Mouse (Mus musculus) MEL (cell line): ENCODE data around the gene Scn2b.

Experiments
- CHD2 ChIP-seq: IDR thresholded peaks from 2 replicates; pipeline ENCODE4 v1.6.1; 2011; ENCODE audit warnings: low read length, improper control_type of control experiment
- CTCF ChIP-seq, 3 experiments: IDR thresholded peaks in 2 of 3; conservative IDR thresholded peaks in 1 of 3; 2 replicates each; pipeline ENCODE4 v1.5.1; 2011 to 2012; ENCODE audit warnings: low read length in 3 of 3, low read depth in 2 of 3, mild to moderate bottlenecking in 2 of 3, improper control_type of control experiment in 1 of 3, inconsistent platforms in 1 of 3, mixed read lengths in 1 of 3, moderate library complexity in 1 of 3; ENCODE audit not compliant: control insufficient read depth in 1 of 3, insufficient read depth in 1 of 3, poor library complexity in 1 of 3, severe bottlenecking in 1 of 3
- JUND ChIP-seq: IDR thresholded peaks from 2 replicates; pipeline ENCODE4 v1.6.1; 2011; ENCODE audit warnings: low read depth, mild to moderate bottlenecking, improper control_type of control experiment, low read length
- MXI1 ChIP-seq: IDR thresholded peaks from 2 replicates; pipeline ENCODE4 v1.6.1; 2011; ENCODE audit warnings: mild to moderate bottlenecking, low read depth, low read length, improper control_type of control experiment
- NRF1 ChIP-seq: IDR thresholded peaks from 2 replicates; pipeline ENCODE4 v1.6.1; 2014; ENCODE audit warnings: low read depth, mild to moderate bottlenecking, inconsistent platforms, low read length, improper control_type of control experiment, moderate library complexity; ENCODE audit not compliant: poor library complexity, insufficient read depth, severe bottlenecking
- POLR2A ChIP-seq, 2 experiments: IDR thresholded peaks; 2 replicates each; pipeline ENCODE4 v1.6.1; 2011 to 2012; ENCODE audit warnings: low read length in 2 of 2, mild to moderate bottlenecking in 2 of 2, control low read depth in 1 of 2, improper control_type of control experiment in 1 of 2, low read depth in 1 of 2, moderate library complexity in 1 of 2; ENCODE audit not compliant: control insufficient read depth in 1 of 2, insufficient read depth in 1 of 2, poor library complexity in 1 of 2
- POLR2AphosphoS5 ChIP-seq: IDR thresholded peaks from 2 replicates; pipeline ENCODE4 v1.6.1; 2012; ENCODE audit warnings: low read depth, borderline replicate concordance, mild to moderate bottlenecking, inconsistent platforms, low read length, moderate library complexity, mixed read lengths
- TCF12 ChIP-seq: IDR thresholded peaks from 2 replicates; pipeline ENCODE4 v1.6.1; 2014; ENCODE audit warnings: low read depth, mild to moderate bottlenecking, inconsistent platforms, low read length, improper control_type of control experiment, moderate library complexity
- USF2 ChIP-seq, 2 experiments: IDR thresholded peaks; 2 replicates each; pipeline ENCODE4 v1.6.1; 2011 to 2012; ENCODE audit warnings: improper control_type of control experiment in 2 of 2, low read length in 2 of 2, borderline replicate concordance in 1 of 2, inconsistent platforms in 1 of 2, low read depth in 1 of 2, mild to moderate bottlenecking in 1 of 2; ENCODE audit not compliant: insufficient read depth in 1 of 2
- ZKSCAN1 ChIP-seq: IDR thresholded peaks from 2 replicates; pipeline ENCODE4 v1.6.1; 2012; ENCODE audit warnings: low read depth, mild to moderate bottlenecking, inconsistent platforms, low read length, improper control_type of control experiment, moderate library complexity

- peak; percentile 39 to 90 (median 82) for TF ChIP-seq CTCF (IDR thresholded peaks at IDR 0.05 in 2 of 3, conservative IDR thresholded peaks at IDR 0.05 in 1 of 3; ENCODE audit: control insufficient read depth in 1 of 3, insufficient read depth in 1 of 3, low read depth in 2 of 3, low read length in 3 of 3, poor library complexity in 1 of 3, severe bottlenecking in 1 of 3)
- TF ChIP-seq USF2 (IDR thresholded peaks at IDR 0.05; ENCODE audit: borderline replicate concordance in 1 of 2, insufficient read depth in 1 of 2, low read depth in 1 of 2, low read length in 2 of 2) = no peak
- no peak for TF ChIP-seq POLR2AphosphoS5
- TF ChIP-seq POLR2A (IDR thresholded peaks at IDR 0.05; ENCODE audit: control insufficient read depth in 1 of 2, insufficient read depth in 1 of 2, low read depth in 1 of 2, low read length in 2 of 2, poor library complexity in 1 of 2) = no peak
- no peak for TF ChIP-seq NRF1
- TF ChIP-seq TCF12 = no peak
- TF ChIP-seq ZKSCAN1 = no peak
- TF ChIP-seq CHD2 = no peak
- no peak for TF ChIP-seq JUND
- no peak for TF ChIP-seq MXI1
Observed at GRCm38 (mm10) chr9:45133484-45134310, 16.1 kb downstream of the Scn2b start.
